ENCODE assay signal across 16 mouse cellular contexts in the genomic region with DNA sequence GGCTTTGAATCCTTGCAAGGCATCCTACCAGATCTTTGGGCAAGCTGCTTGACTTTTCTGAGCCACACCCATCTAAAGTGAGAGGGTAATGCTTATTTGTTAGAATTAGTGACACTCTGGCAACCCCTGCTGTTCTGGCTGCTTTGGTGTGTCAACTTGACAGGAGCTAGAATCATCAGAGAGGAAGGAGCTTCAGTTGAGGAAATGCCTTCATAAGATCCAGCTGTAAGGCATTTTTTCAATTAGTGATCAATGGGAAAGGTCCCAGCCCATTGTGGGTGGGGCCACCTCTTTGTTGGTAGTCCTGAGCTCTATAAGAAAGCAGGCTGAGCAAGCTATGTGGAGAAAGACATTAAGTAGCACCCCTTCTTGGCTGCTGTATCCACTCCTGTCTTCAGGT. TPM values are rescaled to one million over a fixed set of nuclear protein-coding genes. Genes with fewer than 3 reads are reported as not detected.
DNase-seq lines count a peak whose midpoint lies in the region; ATAC-seq and TF ChIP-seq lines count a peak whose summit lies in the region.
"Had no signal": no experiment of that assay in that cellular context is flagged by ENCODE, and none has a peak within 500 bp of the region (broad histone marks: within the 10 kb centered on the region; RNA-seq: fewer than 3 reads in every experiment).

No protein-coding gene starts in this region.

- no peak overlapping the region for H3K4me3 ChIP-seq in hindbrain, embryonic 10.5 days
- no peak overlapping the region for H3K4me3 ChIP-seq in hindbrain, postnatal 0 days (ENCODE audit: low read length)
- no peak overlapping the region for H3K4me3 ChIP-seq in embryonic facial prominence, embryonic 12.5 days
- no peak overlapping the region for H3K4me3 ChIP-seq in limb, embryonic 15.5 days
- H3K4me3 ChIP-seq: lung, embryonic 15.5 days; megakaryocyte, embryonic 14.5 days had no signal

- ATAC-seq in hindbrain, postnatal 0 days, result no peak
- ATAC-seq in embryonic facial prominence, embryonic 12.5 days (ENCODE audit: insufficient number of reproducible peaks, insufficient read depth, low FRiP score, low TSS enrichment), result no peak
- ATAC-seq in limb, embryonic 15.5 days (ENCODE audit: insufficient number of reproducible peaks, low FRiP score, low TSS enrichment, low read depth), result no peak
- ATAC-seq: Patski had no signal

- no peak overlapping the region for H3K27ac ChIP-seq in hindbrain, embryonic 10.5 days
- no peak overlapping the region for H3K27ac ChIP-seq in hindbrain, postnatal 0 days
- H3K27ac ChIP-seq in embryonic facial prominence, embryonic 12.5 days, result 0 out of 2 replicates have a peak overlapping the region, but pooled peaks have one; percentile 11
- H3K27ac ChIP-seq in limb, embryonic 15.5 days, result peak overlapping the region; percentile 17; the same call in 1 of the 2 replicates
- H3K27ac ChIP-seq: lung, embryonic 15.5 days had no signal

- peak; percentile 15 for DNase-seq in hindbrain, embryonic 10.5 days (ENCODE audit: low spot score)
- no peak for DNase-seq in hindbrain, postnatal 0 days (ENCODE audit: low spot score)
- DNase-seq in embryo, embryonic 10 days (ENCODE audit: low spot score), result peak; percentile 40
- DNase-seq in yolk sac, embryonic 10.5 days (ENCODE audit: low spot score), result no peak
- DNase-seq in adrenal gland, adult (ENCODE audit: inconsistent age in 2 of 2, low spot score in 1 of 2), result no peak
- DNase-seq: kidney, adult 11 months; liver; right cerebral cortex, postnatal 14 days; thymus, postnatal 14 days had no signal

- H3K9ac ChIP-seq in hindbrain, postnatal 0 days (replicated peaks; ENCODE audit: low read length), result no peak overlapping the region
- H3K9ac ChIP-seq in embryonic facial prominence, embryonic 12.5 days, result no peak overlapping the region
- no peak overlapping the region for H3K9ac ChIP-seq in limb, embryonic 15.5 days
- H3K9ac ChIP-seq: lung, embryonic 15.5 days had no signal

- H3K27me3 ChIP-seq in hindbrain, embryonic 10.5 days (ENCODE audit: insufficient read depth, poor library complexity, severe bottlenecking), result no peaks in the 10 kb centered on the region; the same call in 1 of the 2 replicates
- H3K27me3 ChIP-seq in hindbrain, postnatal 0 days (ENCODE audit: insufficient read depth, low read length), result no peaks in the 10 kb centered on the region
- H3K27me3 ChIP-seq in embryonic facial prominence, embryonic 12.5 days, result no peaks in the 10 kb centered on the region
- no peaks in the 10 kb centered on the region for H3K27me3 ChIP-seq in limb, embryonic 15.5 days
- H3K27me3 ChIP-seq: lung, embryonic 15.5 days; Patski had no signal

- no peaks in the 10 kb centered on the region for H3K9me3 ChIP-seq in hindbrain, embryonic 10.5 days
- H3K9me3 ChIP-seq in hindbrain, postnatal 0 days (ENCODE audit: low read length), result no peaks in the 10 kb centered on the region
- H3K9me3 ChIP-seq in embryonic facial prominence, embryonic 12.5 days, result no peaks in the 10 kb centered on the region
- H3K9me3 ChIP-seq in limb, embryonic 15.5 days, result no peaks in the 10 kb centered on the region
- H3K9me3 ChIP-seq: lung, embryonic 15.5 days; megakaryocyte, embryonic 14.5 days had no signal

- no peak for TF ChIP-seq CTCF in hindbrain, postnatal 0 days (IDR thresholded peaks at IDR 0.05; ENCODE audit: low read depth)

- peaks cover 17% of the 10 kb centered on the region for H3K4me1 ChIP-seq in hindbrain, embryonic 10.5 days (replicated peaks)
- peaks cover 5% of the 10 kb centered on the region for H3K4me1 ChIP-seq in hindbrain, postnatal 0 days (ENCODE audit: insufficient read depth, low read length)
- H3K4me1 ChIP-seq in embryonic facial prominence, embryonic 12.5 days, result peaks cover 8% of the 10 kb centered on the region; the same call in 1 of the 2 replicates
- peaks cover 12% of the 10 kb centered on the region; the same call in 1 of the 2 replicates for H3K4me1 ChIP-seq in limb, embryonic 15.5 days

- no peak overlapping the region for H3K4me2 ChIP-seq in hindbrain, postnatal 0 days (ENCODE audit: low read depth, low read length)
- no peak overlapping the region for H3K4me2 ChIP-seq in embryonic facial prominence, embryonic 12.5 days (replicated peaks)
- H3K4me2 ChIP-seq in limb, embryonic 15.5 days, result no peak overlapping the region
- H3K4me2 ChIP-seq: lung, embryonic 15.5 days had no signal

- no peaks in the 10 kb centered on the region for H3K36me3 ChIP-seq in hindbrain, embryonic 10.5 days
- H3K36me3 ChIP-seq in hindbrain, postnatal 0 days (ENCODE audit: insufficient read depth, low read length), result no peaks in the 10 kb centered on the region
- H3K36me3 ChIP-seq in embryonic facial prominence, embryonic 12.5 days, result no peaks in the 10 kb centered on the region
- no peaks in the 10 kb centered on the region for H3K36me3 ChIP-seq in limb, embryonic 15.5 days
- H3K36me3 ChIP-seq: lung, embryonic 15.5 days had no signal

RNA-seq across cellular contexts. Expression of gene Calr4, which starts 6.9 kb away (rescaled TPM):
- 0.10 TPM in 1 of 2 replicates, not detected in the other for polyA plus RNA-seq in hindbrain, embryonic 10.5 days (2016; fragmentation: Nextera tagmentation; extraction: Ambion mirVana)
- 0.54 and 1.0 TPM in 2 replicates for total RNA-seq in hindbrain, postnatal 0 days (2014; rRNA removed)
- polyA plus RNA-seq in hindbrain, postnatal 0 days (2015; fragmentation: Nextera tagmentation; extraction: Ambion mirVana), result 1.6 TPM in 2 replicates
- 0.28 and 0.47 TPM in 2 replicates for polyA plus RNA-seq in embryonic facial prominence, embryonic 12.5 days (2016; fragmentation: Nextera tagmentation; extraction: Ambion mirVana)
- 0.09 and 0.24 TPM in 2 replicates for polyA plus RNA-seq in limb, embryonic 15.5 days (2015; fragmentation: Nextera tagmentation; extraction: Ambion mirVana)
- total RNA-seq: hematopoietic stem cell, adult 5-6 weeks had no signal
- polyA plus RNA-seq: adrenal gland, adult 2 months; lung, embryonic 15.5 days; Patski had no signal

RNA-seq across cellular contexts. Expression of gene Eps15, which starts 38.8 kb away (rescaled TPM):
- polyA plus RNA-seq in hindbrain, embryonic 10.5 days (2016; fragmentation: Nextera tagmentation; extraction: Ambion mirVana), result 39.4 and 41.6 TPM in 2 replicates
- 68.8 and 73.0 TPM in 2 replicates for total RNA-seq in hindbrain, postnatal 0 days (2014; rRNA removed)
- 57.4 and 58.1 TPM in 2 replicates for polyA plus RNA-seq in hindbrain, postnatal 0 days (2015; fragmentation: Nextera tagmentation; extraction: Ambion mirVana)
- polyA plus RNA-seq in embryonic facial prominence, embryonic 12.5 days (2016; fragmentation: Nextera tagmentation; extraction: Ambion mirVana), result 45.9 and 51.1 TPM in 2 replicates
- polyA plus RNA-seq in limb, embryonic 15.5 days (2015; fragmentation: Nextera tagmentation; extraction: Ambion mirVana), result 37.5 and 40.1 TPM in 2 replicates

RNA-seq across cellular contexts. Expression of gene Osbpl9, which starts 39.1 kb away (rescaled TPM):
- polyA plus RNA-seq in hindbrain, embryonic 10.5 days (2016; fragmentation: Nextera tagmentation; extraction: Ambion mirVana), result 59.5 and 66.7 TPM in 2 replicates
- total RNA-seq in hindbrain, postnatal 0 days (2014; rRNA removed), result 59.3 and 65.3 TPM in 2 replicates
- polyA plus RNA-seq in hindbrain, postnatal 0 days (2015; fragmentation: Nextera tagmentation; extraction: Ambion mirVana), result 59.0 and 64.3 TPM in 2 replicates
- polyA plus RNA-seq in embryonic facial prominence, embryonic 12.5 days (2016; fragmentation: Nextera tagmentation; extraction: Ambion mirVana), result 71.3 and 76.1 TPM in 2 replicates
- 62.1 and 63.8 TPM in 2 replicates for polyA plus RNA-seq in limb, embryonic 15.5 days (2015; fragmentation: Nextera tagmentation; extraction: Ambion mirVana)

Comparison
In these comparisons a context has a peak if more than half of its experiments do, and no peak if none do; other contexts are left out.
1. DNase-seq: peak in hindbrain, embryonic 10.5 days (single experiment) and embryo, embryonic 10 days (single experiment); none in hindbrain, postnatal 0 days (single experiment), yolk sac, embryonic 10.5 days (single experiment) and adrenal gland, adult (0 of 2).
2. H3K27ac ChIP-seq: peak in embryonic facial prominence, embryonic 12.5 days (single experiment) and limb, embryonic 15.5 days (single experiment); none in hindbrain, embryonic 10.5 days (single experiment) and hindbrain, postnatal 0 days (single experiment).